Mouse (Mus musculus) left cerebral cortex, postnatal 14 days (tissue): ENCODE results near the gene Slc24a2. TPM values are rescaled to one million over a fixed set of nuclear protein-coding genes. Genes with fewer than 3 reads are reported as not detected.
A peak's percentile ranks its signal among the peaks of the same experiment; 100 is the strongest.

ENCODE experiments used
- DNase-seq, 2 experiments: peaks; one replicate each; pipeline ENCODE4 v3.0.0; 2021 to 2022; ENCODE audit warnings: low spot score in 2 of 2, mixed read lengths in 1 of 2
- intact Hi-C: fragments of 180-260 bp; cut with DNase I; formaldehyde crosslinking; loops from one replicate; pipeline ENCODE4 v1.15.1; 2025
- total RNA-seq, 2 experiments: library from RNA; stranded (reverse); gene quantifications; 2 replicates each; pipeline ENCODE4 v1.2.3; 2021

Slc24a2 gene
- total RNA-seq, 2 experiments from 2014 or later, result 216 to 220 TPM

- peak in 1 of 2 experiments; percentile 40 for DNase-seq
- intact Hi-C loops, result loop anchor here (5.0 kb wide), 1 partner anchor 86 kb away; no protein-coding TSS in a partner anchor
Measured at GRCm38 (mm10) chr4:87140901-87141300, 89.4 kb downstream of the Slc24a2 start.

- DNase-seq, result no peak
- intact Hi-C loops, result no loop called here
Measured at GRCm38 (mm10) chr4:87132525-87132924, 97.8 kb downstream of the Slc24a2 start.

GRCm38 (mm10) chr4:87126756-87127155, 103.5 kb downstream of the Slc24a2 start:
- DNase-seq, result peak; percentile 19 to 77
- intact Hi-C loops, result no loop called here

- intact Hi-C loops, result no loop called here
- DNase-seq, result no peak
Measured at GRCm38 (mm10) chr4:87119758-87120157, 110.5 kb downstream of the Slc24a2 start.

GRCm38 (mm10) chr4:87115726-87116125, 114.6 kb downstream of the Slc24a2 start:
- peak in 1 of 2 experiments; percentile 20 for DNase-seq
- intact Hi-C loops, result no loop called here

GRCm38 (mm10) chr4:87109331-87110059, 120.8 kb downstream of the Slc24a2 start:
- DNase-seq, result no peak
- intact Hi-C loops, result no loop called here

GRCm38 (mm10) chr4:87100936-87101335, 129.3 kb downstream of the Slc24a2 start:
- intact Hi-C loops, result no loop called here

GRCm38 (mm10) chr4:87096186-87096585, 134.1 kb downstream of the Slc24a2 start:
- intact Hi-C loops, result no loop called here
- DNase-seq, result peak in 1 of 2 experiments; percentile 47

More at GRCm38 (mm10) chr4:87100936-87101335, 129.3 kb downstream of the Slc24a2 start:
- DNase-seq, result no peak

GRCm38 (mm10) chr4:87093612-87094011, 136.7 kb downstream of the Slc24a2 start:
- peak in 1 of 2 experiments; percentile 29 for DNase-seq
- intact Hi-C loops, result loop anchor here (5.0 kb wide), 1 partner anchor 36 kb away; no protein-coding TSS in a partner anchor

- DNase-seq, result peak; percentile 20 to 47
- intact Hi-C loops, result loop anchor here (5.0 kb wide), 1 partner anchor 34 kb away; no protein-coding TSS in a partner anchor
Measured at GRCm38 (mm10) chr4:87090841-87091240, 139.4 kb downstream of the Slc24a2 start.

GRCm38 (mm10) chr4:87088713-87089112, 141.6 kb downstream of the Slc24a2 start:
- peak; percentile 22 to 38 for DNase-seq
- intact Hi-C loops, result no loop called here

- DNase-seq, result no peak
- intact Hi-C loops, result no loop called here
Measured at GRCm38 (mm10) chr4:87087597-87087996, 142.7 kb downstream of the Slc24a2 start.

GRCm38 (mm10) chr4:87086933-87087577, 143.2 kb downstream of the Slc24a2 start:
- intact Hi-C loops, result no loop called here
- DNase-seq, result no peak

- intact Hi-C loops, result no loop called here
- DNase-seq, result peak in 1 of 2 experiments; percentile 15
Measured at GRCm38 (mm10) chr4:87081321-87081720, 149.0 kb downstream of the Slc24a2 start.

GRCm38 (mm10) chr4:87079305-87079704, 151.0 kb downstream of the Slc24a2 start:
- intact Hi-C loops, result no loop called here

GRCm38 (mm10) chr4:87078726-87079125, 151.6 kb downstream of the Slc24a2 start:
- no peak for DNase-seq
- intact Hi-C loops, result no loop called here

More at GRCm38 (mm10) chr4:87079305-87079704, 151.0 kb downstream of the Slc24a2 start:
- no peak for DNase-seq

- DNase-seq, result no peak
- intact Hi-C loops, result no loop called here
Measured at GRCm38 (mm10) chr4:87075761-87076160, 154.5 kb downstream of the Slc24a2 start.

GRCm38 (mm10) chr4:87068121-87068520, 162.2 kb downstream of the Slc24a2 start:
- DNase-seq, result no peak
- intact Hi-C loops, result no loop called here

GRCm38 (mm10) chr4:87065227-87065626, 165.1 kb downstream of the Slc24a2 start:
- no peak for DNase-seq
- intact Hi-C loops, result no loop called here

- no peak for DNase-seq
- intact Hi-C loops, result no loop called here
Measured at GRCm38 (mm10) chr4:87064561-87064960, 165.7 kb downstream of the Slc24a2 start.
